Mouse (Mus musculus): ENCODE data around the gene Emilin2. TPM values are rescaled to one million over a fixed set of nuclear protein-coding genes. Genes with fewer than 3 reads are reported as not detected.
A peak's percentile ranks its signal among the peaks of the same experiment; 100 is the strongest.

Emilin2 gene
- polyA plus RNA-seq, 1 experiment from 2014 or later = 99.7 TPM

GRCm38 (mm10) chr17:71265336-71266051 is 46.3 kb downstream of the Emilin2 start:
- Histone ChIP-seq H3K4me3 (no peak overlapping the region), H3K36me3 (no peaks in the 10 kb centered on the region), H3K27ac (ENCODE audit: poor library complexity, severe bottlenecking) (no peak overlapping the region; the same call in 1 of the 2 replicates), H3K4me2 (no peak overlapping the region), H3K4me1 (replicated peaks) (peaks cover 53% of the 10 kb centered on the region), H3K27me3 (replicated peaks) (no peaks in the 10 kb centered on the region), H3K9me3 (replicated peaks) (no peaks in the 10 kb centered on the region), H3K9ac (no peak overlapping the region)
- ATAC-seq (ENCODE audit: insufficient number of reproducible peaks, low FRiP score) = no peak
- 60% methylated on average over 5 of the region's 5 CpGs for WGBS

- Histone ChIP-seq H3K27me3 (replicated peaks) (no peaks in the 10 kb centered on the region), H3K36me3 (no peaks in the 10 kb centered on the region), H3K4me2 (0 out of 2 replicates have a peak overlapping the region, but pooled peaks have one; percentile 6), H3K4me1 (replicated peaks) (peaks cover 48% of the 10 kb centered on the region), H3K27ac (ENCODE audit: poor library complexity, severe bottlenecking) (peak overlapping the region; percentile 55), H3K4me3 (no peak overlapping the region), H3K9me3 (replicated peaks) (no peaks in the 10 kb centered on the region), H3K9ac (no peak overlapping the region)
- ATAC-seq (ENCODE audit: insufficient number of reproducible peaks, low FRiP score) = no peak; the same call in 1 of the 2 replicates
- 11% methylated on average over 4 of the region's 4 CpGs for WGBS
These were observed 47.0 kb downstream of the Emilin2 start for GRCm38 (mm10) chr17:71264739-71265138.

GRCm38 (mm10) chr17:71263136-71263535 is 48.6 kb downstream of the Emilin2 start:
- WGBS = 78% methylated on average over 6 of the region's 6 CpGs
- peaks cover 37% of the 10 kb centered on the region for H3K4me1 ChIP-seq (replicated peaks)
- H3K9me3 ChIP-seq (replicated peaks) = no peaks in the 10 kb centered on the region
- no peak overlapping the region for H3K9ac ChIP-seq
- H3K4me3 ChIP-seq = no peak overlapping the region
- H3K4me2 ChIP-seq = no peak overlapping the region
- no peak for ATAC-seq (ENCODE audit: insufficient number of reproducible peaks, low FRiP score)
- no peaks in the 10 kb centered on the region for H3K27me3 ChIP-seq (replicated peaks)
- H3K27ac ChIP-seq (ENCODE audit: poor library complexity, severe bottlenecking) = no peak overlapping the region
- H3K36me3 ChIP-seq = no peaks in the 10 kb centered on the region

- no peak overlapping the region for H3K4me3 ChIP-seq
- H3K4me2 ChIP-seq = no peak overlapping the region
- no peak for ATAC-seq (ENCODE audit: insufficient number of reproducible peaks, low FRiP score)
- H3K27me3 ChIP-seq (replicated peaks) = no peaks in the 10 kb centered on the region
- H3K27ac ChIP-seq (ENCODE audit: poor library complexity, severe bottlenecking) = no peak overlapping the region
- H3K36me3 ChIP-seq = 0 out of 2 replicates have a peak, but pooled peaks cover 6% of the 10 kb centered on the region
- no peaks in the 10 kb centered on the region for H3K9me3 ChIP-seq (replicated peaks)
- WGBS = 44% methylated on average over 3 of the region's 3 CpGs
- H3K9ac ChIP-seq = no peak overlapping the region
- peaks cover 32% of the 10 kb centered on the region for H3K4me1 ChIP-seq (replicated peaks)
These were observed 51.1 kb downstream of the Emilin2 start for GRCm38 (mm10) chr17:71260658-71261057.

DNA sequence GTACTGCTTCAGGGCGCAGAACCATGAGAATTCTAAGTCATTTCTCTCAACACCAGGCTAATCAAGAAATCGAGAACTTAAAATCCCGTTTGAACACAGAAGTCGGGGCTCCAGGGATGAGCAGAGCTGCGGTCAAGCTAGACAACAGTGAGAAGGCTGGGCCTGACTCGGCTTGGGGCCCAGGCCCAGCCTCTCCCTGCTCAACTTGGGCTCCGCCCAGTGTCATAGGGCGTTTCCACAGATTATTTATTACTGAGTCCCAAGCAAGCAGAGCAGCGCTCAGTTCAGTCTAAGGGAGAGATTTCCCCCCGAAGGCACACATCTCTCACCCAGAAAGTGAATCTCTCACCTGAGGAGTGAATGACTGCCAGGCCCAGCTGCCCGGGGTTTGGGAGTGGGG is 52.1 kb downstream of the Emilin2 start:
- H3K4me1 ChIP-seq (replicated peaks) = peaks cover 29% of the 10 kb centered on the region
- no peaks in the 10 kb centered on the region for H3K27me3 ChIP-seq (replicated peaks)
- H3K4me3 ChIP-seq = no peak overlapping the region
- ATAC-seq (ENCODE audit: insufficient number of reproducible peaks, low FRiP score) = peak; percentile 76; the same call in 1 of the 2 replicates
- H3K27ac ChIP-seq (ENCODE audit: poor library complexity, severe bottlenecking) = no peak overlapping the region
- H3K9me3 ChIP-seq (replicated peaks) = no peaks in the 10 kb centered on the region
- 0 out of 2 replicates have a peak overlapping the region, but pooled peaks have one; percentile 10 for H3K9ac ChIP-seq
- WGBS = 69% methylated on average over 11 of the region's 11 CpGs
- no peak overlapping the region for H3K4me2 ChIP-seq
- 0 out of 2 replicates have a peak, but pooled peaks cover 6% of the 10 kb centered on the region for H3K36me3 ChIP-seq

GRCm38 (mm10) chr17:71256806-71257536 is 54.8 kb downstream of the Emilin2 start:
- Histone ChIP-seq H3K9ac (no peak overlapping the region), H3K36me3 (peaks cover 9% of the 10 kb centered on the region; the same call in 1 of the 2 replicates), H3K4me3 (no peak overlapping the region), H3K9me3 (replicated peaks) (no peaks in the 10 kb centered on the region), H3K4me2 (no peak overlapping the region), H3K27me3 (replicated peaks) (no peaks in the 10 kb centered on the region), H3K4me1 (replicated peaks) (peaks cover 49% of the 10 kb centered on the region), H3K27ac (ENCODE audit: poor library complexity, severe bottlenecking) (no peak overlapping the region)
- WGBS = 72% methylated on average over 13 of the region's 13 CpGs
- no peak for ATAC-seq (ENCODE audit: insufficient number of reproducible peaks, low FRiP score)

- Histone ChIP-seq H3K4me1 (replicated peaks) (peaks cover 57% of the 10 kb centered on the region), H3K4me2 (no peak overlapping the region), H3K4me3 (no peak overlapping the region), H3K9ac (no peak overlapping the region), H3K27me3 (replicated peaks) (no peaks in the 10 kb centered on the region), H3K27ac (ENCODE audit: poor library complexity, severe bottlenecking) (no peak overlapping the region), H3K9me3 (replicated peaks) (no peaks in the 10 kb centered on the region), H3K36me3 (peaks cover 10% of the 10 kb centered on the region; the same call in 1 of the 2 replicates)
- WGBS = 73% methylated on average over 14 of the region's 14 CpGs
- peak; percentile 46 for ATAC-seq (ENCODE audit: insufficient number of reproducible peaks, low FRiP score)
These were observed 55.6 kb downstream of the Emilin2 start for GRCm38 (mm10) chr17:71256068-71256615.

DNA sequence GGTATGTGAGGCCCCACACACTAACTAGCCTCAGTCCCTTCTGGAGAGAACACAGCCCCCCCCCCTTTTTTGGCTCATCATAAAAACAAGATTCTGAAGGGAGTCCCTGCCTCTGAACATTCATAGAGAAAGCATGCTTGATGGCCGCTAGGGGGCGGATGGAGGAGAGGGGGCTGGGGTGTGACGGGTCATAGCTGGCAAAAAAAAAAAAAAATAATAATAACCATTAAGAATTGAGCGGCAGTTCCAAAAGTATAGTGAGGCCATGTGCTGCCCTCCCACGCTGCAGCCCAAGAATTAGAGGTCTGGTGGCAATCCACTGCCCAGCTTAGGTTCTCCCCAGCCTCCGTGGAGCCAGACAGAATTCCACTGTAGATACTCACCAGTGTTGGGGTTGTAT is 57.0 kb downstream of the Emilin2 start:
- no peak for ATAC-seq (ENCODE audit: insufficient number of reproducible peaks, low FRiP score)
- no peak overlapping the region for H3K9ac ChIP-seq

DNA sequence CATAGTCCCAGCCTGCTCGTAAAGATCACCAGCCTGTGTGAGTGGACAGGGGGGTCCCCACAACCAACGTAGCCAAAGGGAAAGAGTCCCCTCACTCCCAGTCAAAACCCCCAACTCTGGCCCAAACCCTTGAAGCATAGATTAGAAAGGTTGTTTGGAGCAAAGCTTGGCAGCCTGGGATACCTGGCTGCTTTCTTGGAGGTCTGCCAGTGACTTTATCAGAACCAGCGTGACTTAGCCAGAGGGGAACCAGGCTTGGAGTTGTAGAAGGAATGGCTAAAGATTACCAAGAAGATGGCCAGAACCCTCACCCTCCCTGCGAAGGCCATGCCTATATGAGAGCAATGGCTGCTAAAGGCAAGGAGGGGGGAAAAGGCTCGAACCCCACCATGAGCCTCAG is 57.7 kb downstream of the Emilin2 start:
- H3K4me3 ChIP-seq = no peak overlapping the region
- H3K9ac ChIP-seq = no peak overlapping the region
- ATAC-seq (ENCODE audit: insufficient number of reproducible peaks, low FRiP score) = no peak
- WGBS = 53% methylated on average over 5 of the region's 5 CpGs
- H3K27ac ChIP-seq (ENCODE audit: poor library complexity, severe bottlenecking) = peak overlapping the region; percentile 27
- no peak overlapping the region for H3K4me2 ChIP-seq
- H3K9me3 ChIP-seq (replicated peaks) = no peaks in the 10 kb centered on the region
- H3K36me3 ChIP-seq = peaks cover 10% of the 10 kb centered on the region
- H3K27me3 ChIP-seq (replicated peaks) = no peaks in the 10 kb centered on the region
- H3K4me1 ChIP-seq (replicated peaks) = peaks cover 78% of the 10 kb centered on the region

More for the DNA sequence above, 57.0 kb downstream of the Emilin2 start:
- 59% methylated on average over 6 of the region's 6 CpGs for WGBS
- H3K4me2 ChIP-seq = no peak overlapping the region
- no peaks in the 10 kb centered on the region for H3K9me3 ChIP-seq (replicated peaks)
- H3K4me1 ChIP-seq (replicated peaks) = peaks cover 71% of the 10 kb centered on the region
- H3K36me3 ChIP-seq = peaks cover 10% of the 10 kb centered on the region
- no peaks in the 10 kb centered on the region for H3K27me3 ChIP-seq (replicated peaks)
- H3K27ac ChIP-seq (ENCODE audit: poor library complexity, severe bottlenecking) = no peak overlapping the region
- H3K4me3 ChIP-seq = no peak overlapping the region

- H3K27ac ChIP-seq (ENCODE audit: poor library complexity, severe bottlenecking) = peak overlapping the region; percentile 11; the same call in 1 of the 2 replicates
- H3K27me3 ChIP-seq (replicated peaks) = no peaks in the 10 kb centered on the region
- H3K36me3 ChIP-seq = peaks cover 10% of the 10 kb centered on the region
- no peak overlapping the region for H3K4me2 ChIP-seq
- no peak for ATAC-seq (ENCODE audit: insufficient number of reproducible peaks, low FRiP score)
- H3K4me3 ChIP-seq = no peak overlapping the region
- 82% methylated on average over 2 of the region's 2 CpGs for WGBS
- no peak overlapping the region for H3K9ac ChIP-seq
- H3K9me3 ChIP-seq (replicated peaks) = no peaks in the 10 kb centered on the region
- H3K4me1 ChIP-seq (replicated peaks) = peaks cover 83% of the 10 kb centered on the region
These were observed 58.4 kb downstream of the Emilin2 start for GRCm38 (mm10) chr17:71253391-71253790.

DNA sequence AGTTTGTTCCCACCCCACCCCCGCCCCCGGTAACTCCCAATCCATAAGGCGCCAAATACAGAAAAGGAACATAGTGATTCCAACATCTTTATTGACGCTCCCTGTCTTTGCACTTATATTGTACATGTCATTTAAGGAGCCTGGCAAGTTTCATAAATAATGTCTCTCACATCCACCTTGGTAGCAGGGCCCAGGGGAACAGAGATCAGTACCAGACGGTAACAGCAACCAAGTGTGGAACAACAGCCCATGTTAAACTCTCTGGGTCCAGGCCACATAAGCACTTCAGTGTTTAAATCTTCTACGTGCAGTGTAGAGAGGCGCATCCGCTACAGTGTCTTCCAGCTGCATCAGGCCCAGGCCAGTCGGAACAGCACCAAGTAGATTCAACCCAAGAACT is 59.7 kb downstream of the Emilin2 start:
- peaks cover 94% of the 10 kb centered on the region for H3K4me1 ChIP-seq (replicated peaks)
- H3K9me3 ChIP-seq (replicated peaks) = no peaks in the 10 kb centered on the region
- no peak overlapping the region for H3K4me2 ChIP-seq
- H3K27me3 ChIP-seq (replicated peaks) = no peaks in the 10 kb centered on the region
- ATAC-seq (ENCODE audit: insufficient number of reproducible peaks, low FRiP score) = no peak
- 87% methylated on average over 9 of the region's 9 CpGs for WGBS
- no peak overlapping the region for H3K4me3 ChIP-seq
- H3K36me3 ChIP-seq = peaks cover 18% of the 10 kb centered on the region
- H3K27ac ChIP-seq (ENCODE audit: poor library complexity, severe bottlenecking) = peak overlapping the region; percentile 92
- no peak overlapping the region for H3K9ac ChIP-seq

Data from heart, embryonic 12.5 days (tissue).